8 mouse cellular contexts compared by ENCODE assay signal in genomic region chr6:113469021-113469420, GRCm38 (mm10). TPM values are rescaled to one million over a fixed set of nuclear protein-coding genes. Genes with fewer than 3 reads are reported as not detected.
DNase-seq lines count a peak whose midpoint lies in the region; ATAC-seq and TF ChIP-seq lines count a peak whose summit lies in the region.

No protein-coding gene starts in this region.

- peak overlapping the region; percentile 64 for H3K4me2 ChIP-seq in lung, postnatal 0 days (replicated peaks; ENCODE audit: low read depth, low read length)

- H3K9me3 ChIP-seq in G1E (replicated peaks), result peaks cover 4% of the 10 kb centered on the region; the same call in 1 of the 2 replicates
- H3K9me3 ChIP-seq in erythroblast, embryonic 14.5 days (ENCODE audit: control insufficient read depth, low read length), result no peaks in the 10 kb centered on the region
- H3K9me3 ChIP-seq in lung, postnatal 0 days (ENCODE audit: low read length), result no peaks in the 10 kb centered on the region

- peak; percentile 74 for TF ChIP-seq CTCF in G1E (IDR thresholded peaks at IDR 0.05; ENCODE audit: low read depth, low read length)
- TF ChIP-seq CTCF in brain, embryonic 14.5 days (IDR thresholded peaks at IDR 0.05; ENCODE audit: borderline replicate concordance, extremely low read depth, insufficient read depth, insufficient read length), result peak; percentile 81
- TF ChIP-seq CTCF in lung, postnatal 0 days (IDR thresholded peaks at IDR 0.05), result peak; percentile 81

- no peak for TF ChIP-seq POLR2A in brain, embryonic 14.5 days (IDR thresholded peaks at IDR 0.05; ENCODE audit: borderline replicate concordance, extremely low read depth, insufficient read depth, insufficient read length, poor library complexity, severe bottlenecking)

- H3K4me1 ChIP-seq in G1E (ENCODE audit: insufficient read depth, low read depth, low read length), result peaks cover 27% of the 10 kb centered on the region
- peaks cover 13% of the 10 kb centered on the region for H3K4me1 ChIP-seq in erythroblast, embryonic 14.5 days (ENCODE audit: control insufficient read depth)
- peaks cover 8% of the 10 kb centered on the region; the same call in 1 of the 2 replicates for H3K4me1 ChIP-seq in lung, postnatal 0 days (ENCODE audit: insufficient read depth, low read depth, low read length)

- no peak for TF ChIP-seq EP300 in lung, postnatal 0 days (IDR thresholded peaks at IDR 0.05)

- no peak overlapping the region for H3K9ac ChIP-seq in lung, postnatal 0 days (replicated peaks; ENCODE audit: low read depth)

- no peaks in the 10 kb centered on the region for H3K36me3 ChIP-seq in G1E (replicated peaks)
- H3K36me3 ChIP-seq in erythroblast, embryonic 14.5 days (ENCODE audit: control insufficient read depth), result no peaks in the 10 kb centered on the region
- no peaks in the 10 kb centered on the region for H3K36me3 ChIP-seq in lung, postnatal 0 days (ENCODE audit: insufficient read depth, low read length)

- peak; percentile 38; the same call in 1 of the 2 replicates for ATAC-seq in G1E (ENCODE audit: extremely low read depth, insufficient number of reproducible peaks, low FRiP score, poor library complexity, severe bottlenecking)
- ATAC-seq in lung, postnatal 0 days, result peak; percentile 71

- intact Hi-C loops in heart, postnatal 10 days (cut with DNase I), result loop anchor here (1.0 to 5.0 kb wide), 2 partner anchors 28 to 127 kb away; partner anchors contain the start of gene Camk1

- 4% methylated on average over 9 of the region's 9 CpGs for WGBS in lung, postnatal 0 days

- H3K27me3 ChIP-seq in G1E (ENCODE audit: insufficient read depth, low read length), result peaks cover 72% of the 10 kb centered on the region
- peaks cover 32% of the 10 kb centered on the region for H3K27me3 ChIP-seq in erythroblast, embryonic 14.5 days (ENCODE audit: control insufficient read depth)
- no peaks in the 10 kb centered on the region for H3K27me3 ChIP-seq in lung, postnatal 0 days (replicated peaks; ENCODE audit: insufficient read depth, low read length)

- DNase-seq in G1E (ENCODE audit: low spot score), result peak; percentile 40
- peak; percentile 69 for DNase-seq in brain, embryonic 14.5 days (ENCODE audit: low read depth)
- DNase-seq in heart, postnatal 10 days, result peak; percentile 78 to 83
- DNase-seq in kidney, postnatal 36 days, result peak; percentile 82 to 85
- peak; percentile 73 for DNase-seq in lung, postnatal 0 days (ENCODE audit: low spot score)
- DNase-seq in ovary, adult 18-20 months (ENCODE audit: low spot score), result peak; percentile 22
- peak; percentile 81 to 89 for DNase-seq in thymus, postnatal 10 days (ENCODE audit: low spot score in 2 of 2)

- H3K4me3 ChIP-seq in G1E (ENCODE audit: low read depth, low read length), result no peak overlapping the region
- H3K4me3 ChIP-seq in erythroblast, embryonic 14.5 days (replicated peaks), result peak overlapping the region; percentile 48
- peak overlapping the region; percentile 20; the same call in 1 of the 2 replicates for H3K4me3 ChIP-seq in lung, postnatal 0 days (ENCODE audit: low read depth, low read length)

- H3K27ac ChIP-seq in lung, postnatal 0 days (ENCODE audit: low read length), result no peak overlapping the region

RNA-seq across cellular contexts. Expression of gene Il17rc, which starts 2.2 kb away (rescaled TPM):
- total RNA-seq in G1E (2014; fragmentation: Nextera tagmentation) (not detected in 2 replicates), G1E (2017) (not detected in 2 replicates)
- polyA plus RNA-seq in G1E (2012), result 0.07 and 0.17 TPM in 2 replicates
- 2.7 and 3.3 TPM in 2 replicates for polyA plus RNA-seq in brain, embryonic 14.5 days (2012; rRNA removed)
- polyA plus RNA-seq in erythroblast, embryonic 14.5 days (2012), result not detected in 2 replicates
- 10 to 100 TPM in 1 of 2 experiments, 1 to 10 TPM in 1; 8.9 to 11.3 TPM for total RNA-seq in heart, postnatal 10 days (2021)
- polyA plus RNA-seq in lung, postnatal 0 days (2015; fragmentation: Nextera tagmentation; extraction: Ambion mirVana), result 30.1 and 31.1 TPM in 2 replicates

RNA-seq across cellular contexts. Expression of gene Il17re, which starts 10.7 kb away (rescaled TPM):
- total RNA-seq in G1E (2014; fragmentation: Nextera tagmentation), result not detected in 2 replicates
- total RNA-seq in G1E (2017), result 0.17 and 0.22 TPM in 2 replicates
- not detected in 2 replicates for polyA plus RNA-seq in G1E (2012)
- 0.47 and 0.63 TPM in 2 replicates for polyA plus RNA-seq in brain, embryonic 14.5 days (2012; rRNA removed)
- polyA plus RNA-seq in erythroblast, embryonic 14.5 days (2012), result not detected in 2 replicates
- 1 to 10 TPM; 1.1 to 1.2 TPM for total RNA-seq in heart, postnatal 10 days (2021)
- 16.2 and 19.4 TPM in 2 replicates for polyA plus RNA-seq in lung, postnatal 0 days (2015; fragmentation: Nextera tagmentation; extraction: Ambion mirVana)

RNA-seq across cellular contexts. Expression of gene Creld1, which starts 14.1 kb away (rescaled TPM):
- total RNA-seq in G1E (2014; fragmentation: Nextera tagmentation) (8.5 and 9.9 TPM in 2 replicates), G1E (2017) (5.8 and 7.4 TPM in 2 replicates)
- 17.3 and 19.8 TPM in 2 replicates for polyA plus RNA-seq in G1E (2012)
- 33.3 and 42.2 TPM in 2 replicates for polyA plus RNA-seq in brain, embryonic 14.5 days (2012; rRNA removed)
- 0.38 and 0.61 TPM in 2 replicates for polyA plus RNA-seq in erythroblast, embryonic 14.5 days (2012)
- 10 to 100 TPM; 38.9 to 41.6 TPM for total RNA-seq in heart, postnatal 10 days (2021)
- 25.5 and 27.2 TPM in 2 replicates for polyA plus RNA-seq in lung, postnatal 0 days (2015; fragmentation: Nextera tagmentation; extraction: Ambion mirVana)

RNA-seq across cellular contexts. Expression of gene Jagn1, which starts 26.7 kb away (rescaled TPM):
- total RNA-seq in G1E (2014; fragmentation: Nextera tagmentation) (19.4 and 21.7 TPM in 2 replicates), G1E (2017) (12.9 and 14.0 TPM in 2 replicates)
- 5.6 and 6.3 TPM in 2 replicates for polyA plus RNA-seq in G1E (2012)
- 60.1 and 71.0 TPM in 2 replicates for polyA plus RNA-seq in brain, embryonic 14.5 days (2012; rRNA removed)
- 0.23 and 0.38 TPM in 2 replicates for polyA plus RNA-seq in erythroblast, embryonic 14.5 days (2012)
- 10 to 100 TPM; 26.8 to 28.2 TPM for total RNA-seq in heart, postnatal 10 days (2021)
- polyA plus RNA-seq in lung, postnatal 0 days (2015; fragmentation: Nextera tagmentation; extraction: Ambion mirVana), result 57.8 and 60.1 TPM in 2 replicates

RNA-seq across cellular contexts. Expression of gene Prrt3, which starts 32.7 kb away (rescaled TPM):
- total RNA-seq in G1E (2014; fragmentation: Nextera tagmentation) (not detected in 2 replicates), G1E (2017) (under 0.01 and 0.12 TPM in 2 replicates)
- polyA plus RNA-seq in G1E (2012), result not detected in 2 replicates
- polyA plus RNA-seq in brain, embryonic 14.5 days (2012; rRNA removed), result 8.7 and 8.9 TPM in 2 replicates
- 0.02 TPM in 1 of 2 replicates, not detected in the other for polyA plus RNA-seq in erythroblast, embryonic 14.5 days (2012)
- total RNA-seq in heart, postnatal 10 days (2021), result not detected
- polyA plus RNA-seq in lung, postnatal 0 days (2015; fragmentation: Nextera tagmentation; extraction: Ambion mirVana), result 0.20 and 0.30 TPM in 2 replicates

Comparison
In these comparisons a context has a peak if more than half of its experiments do, and no peak if none do; other contexts are left out.
1. DNase-seq: peak in every context shown above with its lines; median percentile 85 in thymus, postnatal 10 days; 84 in kidney, postnatal 36 days; 80 in heart, postnatal 10 days; 73 in lung, postnatal 0 days; 69 in brain, embryonic 14.5 days; 40 in G1E; 22 in ovary, adult 18-20 months.
2. RNA of gene Il17re, which starts 10.7 kb away (polyA plus RNA-seq): 16.2 to 19.4 TPM in lung, postnatal 0 days; 0.47 to 0.63 TPM in brain, embryonic 14.5 days, not detected in erythroblast, embryonic 14.5 days and not detected in G1E; every median in the first group is over 10 times any median in the second.
3. RNA of gene Creld1, which starts 14.1 kb away (polyA plus RNA-seq): 33.3 to 42.2 TPM in brain, embryonic 14.5 days, 25.5 to 27.2 TPM in lung, postnatal 0 days and 17.3 to 19.8 TPM in G1E; 0.38 to 0.61 TPM in erythroblast, embryonic 14.5 days; every median in the first group is over 10 times any median in the second.
4. Peak in every context shown above with its lines, with median percentiles within 50 percentile points of each other: CTCF ChIP-seq.